Mouse (Mus musculus) midbrain, embryonic 11.5 days (tissue): ENCODE measurements at regions not wholly inside any gene's neighbourhood (a gene's known extent, or its start where the extent isn't known, plus 50 kb on each side); places are given as distances from the start of the nearest gene placed in this dataset.

Experiments
- ATAC-seq: fragments of 200-750 bp; cut with Nextera tagmentation; 2 replicates; pipeline ENCODE4 v1.8.0; 2017; ENCODE audit warnings: moderate TSS enrichment, moderate library complexity; ENCODE audit not compliant: low FRiP score
- DNase-seq: peaks from one replicate; pipeline ENCODE4 v3.0.0; 2015; ENCODE audit warnings: low spot score; ENCODE audit errors: missing footprints
- H3K27ac ChIP-seq: fragments of 300-500 bp; sonication (generic); 2 replicates; pipeline ENCODE4 v1.5.1; 2014; ENCODE audit warnings: low read depth, low read length
- H3K27me3 ChIP-seq: fragments of 300-500 bp; sonication (generic); 2 replicates; pipeline ENCODE4 v1.6.1; 2014; ENCODE audit warnings: mild to moderate bottlenecking, low read length, moderate library complexity, mixed read lengths; ENCODE audit not compliant: control insufficient read depth, insufficient read depth
- H3K36me3 ChIP-seq: fragments of 300-500 bp; sonication (generic); 2 replicates; pipeline ENCODE4 v1.6.1; 2014; ENCODE audit warnings: mild to moderate bottlenecking, low read length, moderate library complexity, mixed read lengths; ENCODE audit not compliant: control insufficient read depth, insufficient read depth
- H3K4me1 ChIP-seq: fragments of 300-500 bp; sonication (generic); 2 replicates; pipeline ENCODE4 v1.6.1; 2014; ENCODE audit warnings: low read length; ENCODE audit not compliant: control insufficient read depth, insufficient read depth
- H3K4me2 ChIP-seq: fragments of 300-500 bp; sonication (generic); 2 replicates; pipeline ENCODE4 v1.6.1; 2014; ENCODE audit warnings: mild to moderate bottlenecking, moderate library complexity
- H3K4me3 ChIP-seq: fragments of 300-500 bp; sonication (generic); 2 replicates; pipeline ENCODE4 v1.5.1; 2014; ENCODE audit warnings: low read depth, low read length
- H3K9ac ChIP-seq: fragments of 300-500 bp; sonication (generic); 2 replicates; pipeline ENCODE4 v1.6.1; 2014; ENCODE audit warnings: low read length
- H3K9me3 ChIP-seq: fragments of 300-500 bp; sonication (generic); 2 replicates; pipeline ENCODE4 v1.6.1; 2016; ENCODE audit warnings: low read length; ENCODE audit not compliant: control insufficient read depth
- WGBS: fragments of 180-500 bp; shearing (Covaris S2); extraction: QIAGEN DNeasy Blood & Tissue Kit; methylation state at CpG from one replicate; pipeline ENCODE4 v1.1.7; 2014; 5-methylcytosine and 5-hydroxymethylcytosine counted together

GRCm38 (mm10) chr3:128891078-128891477 lies 308.6 kb upstream of the Pitx2 start:
- H3K9ac ChIP-seq = no peak overlapping the region
- 90% methylated on average over 5 of the region's 5 CpGs for WGBS
- H3K4me2 ChIP-seq = no peak overlapping the region
- ATAC-seq = no peak
- peak; percentile 57 for DNase-seq
- H3K36me3 ChIP-seq = no peaks in the 10 kb centered on the region
- H3K4me3 ChIP-seq = no peak overlapping the region
- no peaks in the 10 kb centered on the region for H3K9me3 ChIP-seq
- H3K4me1 ChIP-seq = no peaks in the 10 kb centered on the region
- H3K27ac ChIP-seq = no peak overlapping the region
- H3K27me3 ChIP-seq = no peaks in the 10 kb centered on the region

DNA sequence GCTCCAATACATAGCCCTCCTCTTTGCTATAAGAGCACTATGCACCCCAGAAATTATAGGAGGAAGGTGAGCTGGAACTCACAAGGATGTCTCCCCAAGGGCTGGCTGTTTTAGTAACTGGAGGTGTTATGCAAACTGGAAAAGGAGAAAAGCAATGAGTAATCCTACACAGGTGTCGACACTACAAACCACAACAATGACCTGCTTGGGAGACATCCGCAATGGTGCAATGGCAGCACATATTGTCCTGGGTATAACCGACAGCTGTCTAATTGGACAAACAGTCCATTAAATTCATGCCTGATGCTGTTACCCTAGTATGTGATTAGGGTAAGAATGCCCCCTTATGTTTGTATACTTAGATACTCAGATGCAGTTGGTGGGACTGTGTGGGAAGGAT lies 303.1 kb upstream of the Pitx2 start:
- Histone ChIP-seq H3K27ac (no peak overlapping the region), H3K9ac (no peak overlapping the region), H3K27me3 (no peaks in the 10 kb centered on the region), H3K4me2 (no peak overlapping the region), H3K9me3 (no peaks in the 10 kb centered on the region), H3K36me3 (no peaks in the 10 kb centered on the region), H3K4me1 (no peaks in the 10 kb centered on the region), H3K4me3 (no peak overlapping the region)
- no peak for ATAC-seq
- no peak for DNase-seq
- WGBS = 95% methylated on average over 3 of the region's 3 CpGs

- H3K36me3 ChIP-seq = no peaks in the 10 kb centered on the region
- no peak overlapping the region for H3K4me3 ChIP-seq
- no peak for ATAC-seq
- no peak overlapping the region for H3K27ac ChIP-seq
- no peak overlapping the region for H3K9ac ChIP-seq
- DNase-seq = no peak
- H3K4me2 ChIP-seq = no peak overlapping the region
- H3K4me1 ChIP-seq = no peaks in the 10 kb centered on the region
- no peaks in the 10 kb centered on the region for H3K27me3 ChIP-seq
- H3K9me3 ChIP-seq = no peaks in the 10 kb centered on the region
- 71% methylated on average over 4 of the region's 4 CpGs for WGBS
Measured at GRCm38 (mm10) chr3:128911122-128911521, 288.6 kb upstream of the Pitx2 start.

DNA sequence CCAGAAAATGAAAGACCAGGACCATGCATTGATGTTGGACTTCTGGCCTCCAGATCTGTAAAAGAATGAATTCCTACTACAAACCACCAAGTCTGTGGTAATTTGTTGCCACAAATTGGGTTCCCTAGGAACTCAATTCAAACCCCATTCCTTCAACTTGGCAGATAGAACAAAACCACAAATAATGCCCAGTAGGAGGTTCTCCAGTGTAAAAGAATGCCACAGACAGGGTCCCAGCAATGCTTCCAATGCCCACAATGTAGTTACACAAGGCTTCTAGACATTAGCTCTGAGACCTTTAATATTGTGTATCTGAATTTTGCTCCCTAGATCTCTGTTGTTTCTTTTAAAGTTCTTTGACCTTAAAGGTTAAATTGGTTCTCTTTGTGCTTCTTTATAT lies 278.2 kb upstream of the Pitx2 start:
- no peaks in the 10 kb centered on the region for H3K9me3 ChIP-seq
- H3K27ac ChIP-seq = no peak overlapping the region
- no peaks in the 10 kb centered on the region for H3K4me1 ChIP-seq
- H3K36me3 ChIP-seq = no peaks in the 10 kb centered on the region
- no peaks in the 10 kb centered on the region for H3K27me3 ChIP-seq
- H3K9ac ChIP-seq = no peak overlapping the region
- ATAC-seq (no peak), DNase-seq (no peak)
- H3K4me3 ChIP-seq = no peak overlapping the region
- no peak overlapping the region for H3K4me2 ChIP-seq

- Histone ChIP-seq H3K9me3 (no peaks in the 10 kb centered on the region), H3K27ac (no peak overlapping the region)
- WGBS = 86% methylated on average over 4 of the region's 4 CpGs
Measured at GRCm38 (mm10) chr3:128922150-128922549, 277.5 kb upstream of the Pitx2 start.

GRCm38 (mm10) chr3:128938536-128938935 lies 261.1 kb upstream of the Pitx2 start:
- H3K4me1 ChIP-seq = no peaks in the 10 kb centered on the region
- no peaks in the 10 kb centered on the region for H3K27me3 ChIP-seq
- no peaks in the 10 kb centered on the region for H3K9me3 ChIP-seq
- ATAC-seq = no peak
- no peak overlapping the region for H3K27ac ChIP-seq
- no peak for DNase-seq
- no peak overlapping the region for H3K9ac ChIP-seq
- 81% methylated on average over 5 of the region's 5 CpGs for WGBS
- no peak overlapping the region for H3K4me3 ChIP-seq
- H3K36me3 ChIP-seq = no peaks in the 10 kb centered on the region
- no peak overlapping the region for H3K4me2 ChIP-seq

More at GRCm38 (mm10) chr3:128922150-128922549, 277.5 kb upstream of the Pitx2 start:
- Histone ChIP-seq H3K9ac (no peak overlapping the region), H3K4me3 (no peak overlapping the region), H3K27me3 (no peaks in the 10 kb centered on the region), H3K4me1 (no peaks in the 10 kb centered on the region), H3K36me3 (no peaks in the 10 kb centered on the region), H3K4me2 (no peak overlapping the region)
- no peak for ATAC-seq
- DNase-seq = no peak

- no peaks in the 10 kb centered on the region for H3K36me3 ChIP-seq
- H3K9ac ChIP-seq = no peak overlapping the region
- WGBS = 70% methylated on average over 2 of the region's 2 CpGs
- H3K4me2 ChIP-seq = no peak overlapping the region
- no peak overlapping the region for H3K27ac ChIP-seq
- H3K27me3 ChIP-seq = no peaks in the 10 kb centered on the region
- no peak for DNase-seq
- no peaks in the 10 kb centered on the region for H3K9me3 ChIP-seq
- ATAC-seq = no peak
- no peak overlapping the region for H3K4me3 ChIP-seq
- H3K4me1 ChIP-seq = no peaks in the 10 kb centered on the region
Measured at GRCm38 (mm10) chr3:128941156-128941555, 258.5 kb upstream of the Pitx2 start.

- ATAC-seq (no peak), DNase-seq (no peak)
- no peaks in the 10 kb centered on the region for H3K9me3 ChIP-seq
- no peaks in the 10 kb centered on the region for H3K36me3 ChIP-seq
- H3K27me3 ChIP-seq = no peaks in the 10 kb centered on the region
- H3K4me2 ChIP-seq = no peak overlapping the region
- H3K9ac ChIP-seq = no peak overlapping the region
- no peaks in the 10 kb centered on the region for H3K4me1 ChIP-seq
- 75% methylated on average over 6 of the region's 6 CpGs for WGBS
- no peak overlapping the region for H3K27ac ChIP-seq
- H3K4me3 ChIP-seq = no peak overlapping the region
Measured at GRCm38 (mm10) chr3:128944631-128945030, 255.0 kb upstream of the Pitx2 start.

DNA sequence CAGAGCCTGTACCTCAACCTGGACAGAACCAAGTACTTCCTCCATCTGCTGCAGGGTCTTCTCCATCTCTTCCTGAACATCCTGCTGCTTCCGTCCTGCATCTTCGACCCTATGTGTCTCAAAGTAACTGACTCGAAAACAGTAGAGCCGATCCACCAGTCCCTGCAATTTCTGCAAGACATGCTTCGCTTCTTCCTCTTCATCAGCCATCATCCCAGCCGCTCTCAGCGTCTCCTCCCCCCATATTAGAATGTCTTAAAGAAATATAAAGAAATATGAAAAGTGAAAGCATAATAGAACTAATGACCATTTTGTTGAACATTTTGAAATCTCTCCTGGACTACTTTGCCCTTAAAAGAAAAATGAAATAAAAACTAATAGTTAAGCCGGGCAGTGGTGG lies 244.8 kb upstream of the Pitx2 start:
- 98% methylated on average over 8 of the region's 8 CpGs for WGBS
- Histone ChIP-seq H3K9ac (no peak overlapping the region), H3K4me3 (no peak overlapping the region), H3K4me1 (no peaks in the 10 kb centered on the region), H3K27ac (no peak overlapping the region), H3K4me2 (no peak overlapping the region), H3K9me3 (no peaks in the 10 kb centered on the region), H3K36me3 (no peaks in the 10 kb centered on the region), H3K27me3 (no peaks in the 10 kb centered on the region)
- DNase-seq = no peak
- ATAC-seq = no peak

- Histone ChIP-seq H3K4me2 (no peak overlapping the region), H3K4me1 (no peaks in the 10 kb centered on the region), H3K9me3 (no peaks in the 10 kb centered on the region), H3K27ac (no peak overlapping the region), H3K9ac (no peak overlapping the region), H3K27me3 (no peaks in the 10 kb centered on the region), H3K4me3 (no peak overlapping the region), H3K36me3 (no peaks in the 10 kb centered on the region)
- DNase-seq = no peak
- 85% methylated on average over 5 of the region's 5 CpGs for WGBS
- no peak for ATAC-seq
Measured at GRCm38 (mm10) chr3:128976752-128977151, 222.9 kb upstream of the Pitx2 start.
